Mouse (Mus musculus) heart, adult 2 months (tissue): Measurements from ENCODE around the gene Lrrc4c.

Experiments used
- CTCF ChIP-seq: fragments of 200-600 bp; IDR thresholded peaks from 2 replicates; pipeline ENCODE4 v1.8.1; 2022; ENCODE audit warnings: antibody characterized with exemption, mild to moderate bottlenecking, moderate library complexity
- EP300 ChIP-seq: fragments of 200-500 bp; IDR thresholded peaks from 2 replicates; pipeline ENCODE4 v1.6.1; 2011; ENCODE audit warnings: low read depth, low read length, control low read depth; ENCODE audit not compliant: insufficient read depth
- POLR2A ChIP-seq: fragments of 200-500 bp; IDR thresholded peaks from 2 replicates; pipeline ENCODE4 v1.6.1; 2011; ENCODE audit warnings: mild to moderate bottlenecking, low read depth, low read length, control low read depth; ENCODE audit not compliant: insufficient read depth

GRCm38 (mm10) chr2:96717353-96717752 is 399.4 kb downstream of the Lrrc4c start:
- no peak for TF ChIP-seq CTCF
- TF ChIP-seq POLR2A: no peak
- TF ChIP-seq EP300: no peak
